Mouse (Mus musculus) CH12F3 (cell line): ENCODE measurements at regions not wholly inside any gene's neighbourhood (a gene's known extent, or its start where the extent isn't known, plus 50 kb on each side); places are given as distances from the start of the nearest gene placed in this dataset.

ENCODE experiments used
- in situ Hi-C: fragments of 300-500 bp; cut with MboI; formaldehyde crosslinking; loops from 2 replicates; pipeline ENCODE4 v1.14.3; 2020; ENCODE audit warnings: low sequenced_read_pairs

- in situ Hi-C loops = no loop called here
Measured at GRCm38 (mm10) chr10:19141481-19141880, 126.0 kb upstream of the Tnfaip3 start.

- in situ Hi-C loops = no loop called here
Measured at GRCm38 (mm10) chr10:19140628-19141027, 125.2 kb upstream of the Tnfaip3 start.

- in situ Hi-C loops = no loop called here
Measured at GRCm38 (mm10) chr10:19139234-19139633, 123.8 kb upstream of the Tnfaip3 start.

GRCm38 (mm10) chr10:19138258-19138657 lies 122.8 kb upstream of the Tnfaip3 start:
- in situ Hi-C loops = no loop called here

- in situ Hi-C loops = no loop called here
Measured at GRCm38 (mm10) chr10:19127581-19128291, 112.3 kb upstream of the Tnfaip3 start.

- in situ Hi-C loops = no loop called here
Measured at GRCm38 (mm10) chr10:19126922-19127321, 111.5 kb upstream of the Tnfaip3 start.

GRCm38 (mm10) chr10:19126438-19126837 lies 111.0 kb upstream of the Tnfaip3 start:
- in situ Hi-C loops = no loop called here

GRCm38 (mm10) chr10:19123691-19124090 lies 108.2 kb upstream of the Tnfaip3 start:
- in situ Hi-C loops = no loop called here

- in situ Hi-C loops = no loop called here
Measured at GRCm38 (mm10) chr10:19122221-19122620, 106.8 kb upstream of the Tnfaip3 start.

GRCm38 (mm10) chr10:19119281-19120049 lies 104.0 kb upstream of the Tnfaip3 start:
- in situ Hi-C loops = no loop called here

- in situ Hi-C loops = no loop called here
Measured at GRCm38 (mm10) chr10:19118569-19119280, 103.3 kb upstream of the Tnfaip3 start.

- in situ Hi-C loops = no loop called here
Measured at GRCm38 (mm10) chr10:19117071-19117605, 101.7 kb upstream of the Tnfaip3 start.

GRCm38 (mm10) chr10:19112459-19112858 lies 97.0 kb upstream of the Tnfaip3 start:
- in situ Hi-C loops = no loop called here

- in situ Hi-C loops = no loop called here
Measured at GRCm38 (mm10) chr10:19105231-19105681, 89.8 kb upstream of the Tnfaip3 start.

- in situ Hi-C loops = no loop called here
Measured at GRCm38 (mm10) chr10:19104671-19105203, 89.3 kb upstream of the Tnfaip3 start.

GRCm38 (mm10) chr10:19099369-19100285 lies 84.2 kb upstream of the Tnfaip3 start:
- in situ Hi-C loops = no loop called here

GRCm38 (mm10) chr10:19094297-19094696 lies 78.8 kb upstream of the Tnfaip3 start:
- in situ Hi-C loops = no loop called here

GRCm38 (mm10) chr10:19093689-19094088 lies 78.2 kb upstream of the Tnfaip3 start:
- in situ Hi-C loops = no loop called here

GRCm38 (mm10) chr10:19091949-19092348 lies 76.5 kb upstream of the Tnfaip3 start:
- in situ Hi-C loops = no loop called here

- in situ Hi-C loops = no loop called here
Measured at GRCm38 (mm10) chr10:19091110-19091509, 75.7 kb upstream of the Tnfaip3 start.
